Comparison of ENCODE assay signal across 8 mouse cellular contexts in the genomic region with DNA sequence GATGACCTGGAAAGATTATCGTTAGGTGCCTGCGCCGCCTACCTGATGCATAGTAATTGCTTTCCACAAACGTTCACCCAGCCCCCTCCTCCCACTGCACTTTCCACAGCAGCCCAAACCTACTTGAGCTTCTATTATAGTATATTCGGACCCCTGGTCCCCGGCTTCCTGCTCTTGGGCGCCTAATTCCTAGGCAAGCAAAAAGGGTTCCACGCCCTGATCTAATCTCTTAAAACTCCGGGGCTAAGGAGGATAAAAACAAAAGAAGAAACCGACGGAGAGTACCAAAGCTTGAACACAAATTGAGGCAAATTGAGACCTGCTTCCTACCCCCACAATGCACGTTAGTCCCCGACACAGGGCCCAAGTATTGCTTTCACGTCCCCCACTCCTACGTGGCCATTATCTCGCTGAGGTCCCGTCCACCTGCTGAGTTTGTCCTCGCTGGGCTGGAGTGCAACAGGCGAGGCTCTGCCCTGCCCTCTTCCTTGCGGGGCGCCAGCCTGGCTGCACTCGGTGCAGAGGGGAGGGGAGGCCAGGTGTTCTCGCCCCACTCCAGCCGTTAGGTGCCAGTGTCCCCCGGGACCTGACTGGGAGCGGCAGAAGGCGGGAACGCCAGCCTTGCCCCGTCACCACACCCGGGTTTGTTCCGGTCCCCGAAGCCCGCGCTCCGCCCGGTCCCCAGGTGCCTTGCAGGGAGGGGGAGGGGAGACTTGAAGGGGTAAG. TPM values are rescaled to one million over a fixed set of nuclear protein-coding genes. Genes with fewer than 3 reads are reported as not detected.
DNase-seq lines count a peak whose midpoint lies in the region; ATAC-seq and TF ChIP-seq lines count a peak whose summit lies in the region.

No protein-coding gene starts in this region.

- H3K9ac ChIP-seq in kidney, embryonic 15.5 days = peak overlapping the region; percentile 51
- H3K9ac ChIP-seq in forebrain, postnatal 0 days = peak overlapping the region; percentile 37; the same call in 1 of the 2 replicates
- peak overlapping the region; percentile 98 for H3K9ac ChIP-seq in liver, embryonic 13.5 days
- H3K9ac ChIP-seq in neural tube, embryonic 13.5 days = peak overlapping the region; percentile 64

- H3K27ac ChIP-seq in kidney, embryonic 15.5 days = peak overlapping the region; percentile 88
- H3K27ac ChIP-seq in forebrain, postnatal 0 days (ENCODE audit: low read depth, low read length) = no peak overlapping the region
- peak overlapping the region; percentile 94 for H3K27ac ChIP-seq in liver, embryonic 13.5 days
- no peak overlapping the region for H3K27ac ChIP-seq in neural tube, embryonic 13.5 days (replicated peaks)

- peak; percentile 57 for ATAC-seq in kidney, embryonic 15.5 days (replicated peaks; ENCODE audit: low FRiP score)
- no peak for ATAC-seq in forebrain, postnatal 0 days
- ATAC-seq in liver, embryonic 13.5 days (ENCODE audit: low read depth) = peak; percentile 72
- ATAC-seq in neural tube, embryonic 13.5 days (ENCODE audit: low read depth) = no peak
- ATAC-seq in cerebellum, adult (ENCODE audit: insufficient number of reproducible peaks, low FRiP score, low TSS enrichment) = no peak

- no peaks in the 10 kb centered on the region for H3K27me3 ChIP-seq in kidney, embryonic 15.5 days
- no peaks in the 10 kb centered on the region for H3K27me3 ChIP-seq in forebrain, postnatal 0 days (ENCODE audit: insufficient read depth, low read length)
- no peaks in the 10 kb centered on the region for H3K27me3 ChIP-seq in liver, embryonic 13.5 days
- peaks cover 13% of the 10 kb centered on the region for H3K27me3 ChIP-seq in neural tube, embryonic 13.5 days

- 3% methylated on average over 36 of the region's 36 CpGs for WGBS in kidney, embryonic 15.5 days
- WGBS in forebrain, postnatal 0 days = 4% methylated on average over 36 of the region's 36 CpGs
- WGBS in liver, embryonic 13.5 days (ENCODE audit: insufficient replicate concordance) = under 1% methylated on average over 36 of the region's 36 CpGs
- 4% methylated on average over 33 of the region's 36 CpGs for WGBS in neural tube, embryonic 13.5 days

- H3K4me3 ChIP-seq in kidney, embryonic 15.5 days (replicated peaks) = peak overlapping the region; percentile 58
- H3K4me3 ChIP-seq in forebrain, postnatal 0 days (ENCODE audit: low read depth, low read length) = peak overlapping the region; percentile 37
- peak overlapping the region; percentile 80 for H3K4me3 ChIP-seq in liver, embryonic 13.5 days (replicated peaks)
- H3K4me3 ChIP-seq in neural tube, embryonic 13.5 days = peak overlapping the region; percentile 42

- no peak for DNase-seq in kidney, adult 8-10 months
- DNase-seq in R1 (ENCODE audit: low read depth, low spot score) = peak; percentile 55
- peak; percentile 16 for DNase-seq in forebrain, postnatal 0 days
- no peak for DNase-seq in liver, embryonic 13.5 days
- no peak for DNase-seq in right cerebral cortex, postnatal 10 days (ENCODE audit: low spot score in 2 of 2)

- peak overlapping the region; percentile 97 for H3K4me2 ChIP-seq in kidney, embryonic 15.5 days
- H3K4me2 ChIP-seq in forebrain, postnatal 0 days (ENCODE audit: low read depth) = peak overlapping the region; percentile 61
- H3K4me2 ChIP-seq in liver, embryonic 13.5 days = peak overlapping the region; percentile 94
- H3K4me2 ChIP-seq in neural tube, embryonic 13.5 days = peak overlapping the region; percentile 70

- H3K4me1 ChIP-seq in kidney, embryonic 15.5 days = peaks cover 57% of the 10 kb centered on the region
- peaks cover 20% of the 10 kb centered on the region for H3K4me1 ChIP-seq in forebrain, postnatal 0 days (ENCODE audit: insufficient read depth)
- H3K4me1 ChIP-seq in liver, embryonic 13.5 days (replicated peaks) = peaks cover 49% of the 10 kb centered on the region
- H3K4me1 ChIP-seq in neural tube, embryonic 13.5 days (replicated peaks) = peaks cover 52% of the 10 kb centered on the region

- H3K9me3 ChIP-seq in kidney, embryonic 15.5 days (replicated peaks) = no peaks in the 10 kb centered on the region
- no peaks in the 10 kb centered on the region for H3K9me3 ChIP-seq in forebrain, postnatal 0 days (ENCODE audit: low read length)
- no peaks in the 10 kb centered on the region for H3K9me3 ChIP-seq in liver, embryonic 13.5 days (replicated peaks)
- no peaks in the 10 kb centered on the region for H3K9me3 ChIP-seq in neural tube, embryonic 13.5 days

- TF ChIP-seq CTCF in forebrain, postnatal 0 days (IDR thresholded peaks at IDR 0.05; ENCODE audit: low read depth) = no peak

- H3K36me3 ChIP-seq in kidney, embryonic 15.5 days = peaks cover 12% of the 10 kb centered on the region
- H3K36me3 ChIP-seq in forebrain, postnatal 0 days (ENCODE audit: insufficient read depth) = no peaks in the 10 kb centered on the region
- peaks cover 37% of the 10 kb centered on the region for H3K36me3 ChIP-seq in liver, embryonic 13.5 days
- no peaks in the 10 kb centered on the region for H3K36me3 ChIP-seq in neural tube, embryonic 13.5 days

RNA-seq across cellular contexts. Expression of gene Ucp2, which starts 0.6 kb away (rescaled TPM):
- 191 and 221 TPM in 2 replicates for polyA plus RNA-seq in kidney, embryonic 15.5 days (2015; fragmentation: Nextera tagmentation; extraction: Ambion mirVana)
- total RNA-seq in forebrain, postnatal 0 days (2014; rRNA removed) = 28.9 and 88.3 TPM in 2 replicates
- 83.6 and 106 TPM in 2 replicates for polyA plus RNA-seq in forebrain, postnatal 0 days (2015; fragmentation: Nextera tagmentation; extraction: Ambion mirVana)
- polyA plus RNA-seq in liver, embryonic 13.5 days (2015; fragmentation: Nextera tagmentation; extraction: Ambion mirVana) = 673 and 808 TPM in 2 replicates
- polyA plus RNA-seq in neural tube, embryonic 13.5 days (2015; fragmentation: Nextera tagmentation; extraction: Ambion mirVana) = 71.0 and 76.4 TPM in 2 replicates

RNA-seq across cellular contexts. Expression of gene Ucp3, which starts 19.8 kb away (rescaled TPM):
- 0.12 and 0.17 TPM in 2 replicates for polyA plus RNA-seq in kidney, embryonic 15.5 days (2015; fragmentation: Nextera tagmentation; extraction: Ambion mirVana)
- 0.15 and 0.19 TPM in 2 replicates for total RNA-seq in forebrain, postnatal 0 days (2014; rRNA removed)
- polyA plus RNA-seq in forebrain, postnatal 0 days (2015; fragmentation: Nextera tagmentation; extraction: Ambion mirVana) = not detected in 2 replicates
- polyA plus RNA-seq in liver, embryonic 13.5 days (2015; fragmentation: Nextera tagmentation; extraction: Ambion mirVana) = not detected in 2 replicates
- polyA plus RNA-seq in neural tube, embryonic 13.5 days (2015; fragmentation: Nextera tagmentation; extraction: Ambion mirVana) = not detected in 2 replicates

RNA-seq across cellular contexts. Expression of gene Dnajb13, which starts 22.2 kb away (rescaled TPM):
- polyA plus RNA-seq in kidney, embryonic 15.5 days (2015; fragmentation: Nextera tagmentation; extraction: Ambion mirVana) = 0.40 and 0.42 TPM in 2 replicates
- 3.4 TPM in 2 replicates for total RNA-seq in forebrain, postnatal 0 days (2014; rRNA removed)
- polyA plus RNA-seq in forebrain, postnatal 0 days (2015; fragmentation: Nextera tagmentation; extraction: Ambion mirVana) = 4.0 and 7.0 TPM in 2 replicates
- polyA plus RNA-seq in liver, embryonic 13.5 days (2015; fragmentation: Nextera tagmentation; extraction: Ambion mirVana) = 2.5 TPM in 2 replicates
- polyA plus RNA-seq in neural tube, embryonic 13.5 days (2015; fragmentation: Nextera tagmentation; extraction: Ambion mirVana) = 2.5 and 2.6 TPM in 2 replicates

RNA-seq across cellular contexts. Expression of gene Coa4, which starts 44.3 kb away (rescaled TPM):
- 23.3 and 24.9 TPM in 2 replicates for polyA plus RNA-seq in kidney, embryonic 15.5 days (2015; fragmentation: Nextera tagmentation; extraction: Ambion mirVana)
- 4.8 and 10.3 TPM in 2 replicates for total RNA-seq in forebrain, postnatal 0 days (2014; rRNA removed)
- polyA plus RNA-seq in forebrain, postnatal 0 days (2015; fragmentation: Nextera tagmentation; extraction: Ambion mirVana) = 3.5 and 5.7 TPM in 2 replicates
- polyA plus RNA-seq in liver, embryonic 13.5 days (2015; fragmentation: Nextera tagmentation; extraction: Ambion mirVana) = 14.0 and 14.3 TPM in 2 replicates
- polyA plus RNA-seq in neural tube, embryonic 13.5 days (2015; fragmentation: Nextera tagmentation; extraction: Ambion mirVana) = 17.7 and 18.4 TPM in 2 replicates

Comparison
In these comparisons a context has a peak if more than half of its experiments do, and no peak if none do; other contexts are left out.
1. ATAC-seq: peak in kidney, embryonic 15.5 days (single experiment) and liver, embryonic 13.5 days (single experiment); none in forebrain, postnatal 0 days (single experiment), neural tube, embryonic 13.5 days (single experiment) and cerebellum, adult (single experiment).
2. H3K27ac ChIP-seq: peak in kidney, embryonic 15.5 days (single experiment) and liver, embryonic 13.5 days (single experiment); none in forebrain, postnatal 0 days (single experiment) and neural tube, embryonic 13.5 days (single experiment).
3. H3K9ac ChIP-seq: peak in every context shown above with its lines; median percentile 98 in liver, embryonic 13.5 days; 64 in neural tube, embryonic 13.5 days; 51 in kidney, embryonic 15.5 days; 37 in forebrain, postnatal 0 days.
4. DNase-seq: peak in R1 (single experiment) and forebrain, postnatal 0 days (single experiment); none in kidney, adult 8-10 months (0 of 2), liver, embryonic 13.5 days (single experiment) and right cerebral cortex, postnatal 10 days (0 of 2).
5. Peak in every context shown above with its lines, with median percentiles within 50 percentile points of each other: H3K4me2 ChIP-seq and H3K4me3 ChIP-seq.